Mouse (Mus musculus) heart, adult 9 months (tissue): ENCODE results near the gene Rcsd1.

Experiments used
- DNase-seq, 2 experiments: peaks; one replicate each; pipeline ENCODE4 v3.0.0; 2022; ENCODE audit warnings: low spot score in 2 of 2

The Rcsd1 gene

GRCm38 (mm10) chr1:165629975-165630374 is 79.6 kb downstream of the Rcsd1 start:
- no peak for DNase-seq

GRCm38 (mm10) chr1:165628603-165629002 is 81.0 kb downstream of the Rcsd1 start:
- no peak for DNase-seq

DNA sequence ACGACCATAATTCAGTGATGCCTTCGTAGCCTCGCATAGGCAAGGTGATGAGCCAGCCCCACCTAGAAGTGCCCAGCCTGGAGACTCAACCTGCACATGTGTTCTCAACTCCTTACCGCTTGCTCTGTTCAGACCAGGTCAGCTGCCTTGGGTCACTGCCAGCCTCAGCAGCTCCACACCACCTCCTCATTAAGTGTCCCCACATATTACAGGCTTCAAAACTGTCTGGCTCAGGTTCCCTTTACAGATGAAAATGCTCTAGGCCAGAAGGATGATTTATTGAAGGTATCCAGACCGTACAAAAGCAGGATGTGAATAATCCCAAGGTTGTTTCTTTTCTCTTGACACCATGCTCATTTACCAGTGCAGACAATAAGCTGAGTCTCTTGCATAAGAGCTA is 83.7 kb downstream of the Rcsd1 start:
- no peak for DNase-seq

DNA sequence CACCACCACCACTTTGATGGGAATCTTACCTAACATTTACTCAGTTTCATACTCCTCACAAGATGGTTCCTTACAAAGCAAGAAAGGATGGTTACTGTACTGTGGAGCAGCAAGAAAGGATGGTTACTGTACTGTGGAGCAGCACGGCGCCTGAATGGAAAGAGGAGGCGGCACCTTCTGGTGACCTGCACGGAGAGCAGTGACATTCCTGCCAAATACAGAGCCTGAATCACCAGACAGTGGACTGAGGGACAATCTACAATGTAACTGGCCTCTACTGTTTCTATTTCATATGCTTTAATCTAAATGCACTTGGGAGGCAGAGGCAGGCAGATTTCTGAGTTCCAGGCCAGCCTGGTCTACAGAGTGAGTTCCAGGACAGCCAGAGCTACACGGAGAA is 84.5 kb downstream of the Rcsd1 start:
- DNase-seq: no peak

DNA sequence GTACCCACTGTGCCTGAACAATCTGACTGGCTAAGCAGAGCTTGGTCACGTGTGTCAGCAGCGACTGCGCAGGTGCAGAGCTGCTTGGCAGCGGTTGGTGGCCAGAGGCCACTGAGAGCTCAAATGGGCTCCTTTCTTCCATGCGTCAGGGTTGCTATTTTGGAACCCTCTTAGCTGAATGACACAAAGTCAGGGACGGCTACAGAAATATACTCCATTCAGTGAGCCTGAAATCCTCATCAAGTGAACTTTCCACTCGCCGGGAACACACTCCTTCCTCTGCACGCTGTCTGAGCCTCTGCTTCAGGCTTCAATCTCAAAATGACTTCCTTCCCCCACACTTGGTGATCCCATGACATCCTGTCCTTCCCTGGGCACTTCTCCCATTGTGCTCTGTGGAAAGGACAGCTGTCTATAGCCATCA is 91.3 kb downstream of the Rcsd1 start:
- DNase-seq: peak; percentile 78 to 82

DNA sequence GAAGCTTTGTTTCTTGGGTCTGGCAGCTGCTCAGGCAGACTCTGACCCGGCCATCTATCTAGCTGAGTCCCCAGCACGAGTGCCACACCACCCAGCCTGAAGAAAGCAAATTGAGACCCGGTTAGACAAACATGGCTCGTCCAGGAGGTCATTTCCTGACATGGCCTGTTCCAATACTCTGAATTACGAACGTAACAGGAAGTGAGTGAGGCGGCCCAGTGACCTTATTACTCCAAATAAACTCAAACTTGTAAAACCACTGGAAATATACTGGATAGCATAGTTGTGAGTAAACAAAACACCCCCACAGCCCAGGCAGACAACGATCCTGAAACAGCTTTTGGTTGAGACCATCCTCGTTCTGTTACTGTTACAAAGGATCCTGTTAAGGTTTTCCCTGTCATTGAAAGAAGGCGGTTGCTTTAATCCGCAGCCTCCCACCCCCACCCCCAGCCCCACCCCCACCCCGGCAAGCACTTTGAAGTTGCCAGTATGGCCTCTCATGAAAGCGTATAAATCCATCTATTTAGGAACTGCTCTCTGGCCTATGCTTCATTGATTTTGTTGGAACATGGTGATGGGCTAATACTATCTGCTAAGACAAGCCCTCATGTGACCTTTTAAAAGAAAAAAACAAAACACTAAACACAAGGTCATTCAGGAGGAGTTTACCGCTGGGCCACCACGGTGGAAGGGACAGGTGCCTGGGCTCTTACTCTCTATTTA is 92.2 kb downstream of the Rcsd1 start:
- peak; percentile 54 to 58 for DNase-seq

DNA sequence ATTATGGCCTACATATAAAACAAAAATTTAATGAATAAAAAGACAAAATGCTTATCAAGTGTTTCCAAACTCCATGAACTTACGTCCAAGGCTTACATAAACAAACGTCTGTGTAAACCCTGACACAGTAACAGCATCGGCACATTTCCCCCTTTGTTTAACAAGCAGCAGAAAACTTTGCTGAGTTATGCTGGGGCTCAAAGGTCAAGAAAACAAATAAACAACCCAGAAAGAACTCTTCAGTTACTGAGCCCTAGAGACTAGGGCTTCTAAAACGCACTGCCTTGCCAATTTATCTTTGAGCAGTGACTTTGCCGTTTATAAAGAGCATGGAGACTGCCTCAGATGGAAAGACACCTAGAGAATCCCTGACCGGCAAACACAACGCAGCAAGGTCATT is 92.9 kb downstream of the Rcsd1 start:
- no peak for DNase-seq

- no peak for DNase-seq
Measured at GRCm38 (mm10) chr1:165614793-165615192, 94.8 kb downstream of the Rcsd1 start.

DNA sequence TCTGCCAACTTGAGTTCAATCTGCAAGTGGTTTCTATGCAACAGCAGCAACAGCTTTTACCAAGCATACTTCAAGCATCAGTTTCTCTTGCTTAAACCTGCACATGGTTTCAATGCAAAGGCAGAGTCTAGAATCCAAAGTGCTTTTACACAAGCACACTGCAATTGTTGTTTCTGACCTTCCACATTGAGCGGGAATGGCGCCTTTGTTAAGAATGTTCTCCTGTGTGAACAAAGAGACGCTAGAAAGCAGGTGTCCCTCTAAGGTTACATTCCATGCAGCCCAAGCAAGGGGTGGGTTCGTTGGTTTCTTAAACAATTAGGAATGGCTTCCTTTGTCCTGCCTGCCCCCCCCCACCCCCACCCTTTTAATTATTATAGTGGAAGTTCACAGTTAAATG is 95.6 kb downstream of the Rcsd1 start:
- no peak for DNase-seq

DNA sequence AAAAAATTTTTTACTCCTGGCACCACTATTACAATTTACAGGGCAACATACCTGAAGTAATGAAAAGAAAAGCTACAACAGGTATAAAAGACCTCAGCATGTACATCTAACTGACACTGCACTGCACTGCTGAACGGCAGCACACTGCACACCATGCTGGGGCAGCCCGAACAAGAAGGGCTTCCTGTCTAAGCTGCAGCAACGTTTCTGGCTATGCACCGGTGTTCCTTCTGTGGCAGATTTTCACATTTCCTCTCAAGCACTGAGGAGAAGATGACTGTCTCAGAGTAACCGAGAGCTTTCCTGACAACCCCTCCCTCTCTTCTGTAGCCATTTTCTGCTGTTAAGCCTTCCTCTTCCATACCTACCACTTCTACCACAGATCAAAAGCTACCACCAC is 96.8 kb downstream of the Rcsd1 start:
- no peak for DNase-seq

- DNase-seq: no peak
Measured at GRCm38 (mm10) chr1:165610321-165610999, 99.1 kb downstream of the Rcsd1 start.

DNA sequence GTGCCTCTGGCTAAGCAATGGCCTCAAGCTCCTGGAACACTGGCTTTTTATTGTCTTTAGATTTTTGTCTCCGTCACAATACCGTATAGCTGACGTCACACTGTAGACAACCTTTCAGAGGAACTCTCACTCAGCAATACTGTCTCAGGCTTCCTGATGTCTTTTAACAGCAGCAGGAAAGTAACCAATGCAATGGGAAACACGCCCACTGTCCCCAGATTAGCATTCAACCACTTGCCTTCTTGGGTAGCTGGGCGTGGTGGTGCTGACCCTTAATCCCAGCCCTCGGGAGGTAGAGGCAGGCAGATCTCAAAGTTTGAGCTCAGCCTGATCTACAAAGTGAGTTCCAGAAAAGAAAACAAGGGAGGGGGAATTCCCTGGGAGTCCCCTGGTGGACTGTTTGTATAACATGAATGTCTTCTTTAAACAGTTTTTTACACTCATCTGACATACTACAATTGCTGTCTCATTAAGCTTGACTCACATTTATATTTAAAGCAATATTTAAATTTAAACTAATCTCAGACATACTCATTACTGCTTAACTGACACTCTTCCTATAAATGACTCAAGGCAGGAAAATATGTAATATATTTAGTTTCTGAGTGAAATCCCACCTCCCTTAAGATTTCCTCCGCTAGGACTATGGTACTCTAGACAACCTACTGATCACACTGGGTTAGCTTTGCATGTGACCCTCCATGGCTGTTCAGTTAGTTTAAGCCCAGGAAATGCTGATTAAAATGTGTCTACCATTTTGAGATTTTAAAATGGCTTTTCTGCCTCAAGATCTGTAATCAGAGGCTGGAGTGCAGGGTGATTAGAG is 99.8 kb downstream of the Rcsd1 start:
- DNase-seq: no peak

GRCm38 (mm10) chr1:165608904-165609303 is 100.7 kb downstream of the Rcsd1 start:
- no peak for DNase-seq

DNA sequence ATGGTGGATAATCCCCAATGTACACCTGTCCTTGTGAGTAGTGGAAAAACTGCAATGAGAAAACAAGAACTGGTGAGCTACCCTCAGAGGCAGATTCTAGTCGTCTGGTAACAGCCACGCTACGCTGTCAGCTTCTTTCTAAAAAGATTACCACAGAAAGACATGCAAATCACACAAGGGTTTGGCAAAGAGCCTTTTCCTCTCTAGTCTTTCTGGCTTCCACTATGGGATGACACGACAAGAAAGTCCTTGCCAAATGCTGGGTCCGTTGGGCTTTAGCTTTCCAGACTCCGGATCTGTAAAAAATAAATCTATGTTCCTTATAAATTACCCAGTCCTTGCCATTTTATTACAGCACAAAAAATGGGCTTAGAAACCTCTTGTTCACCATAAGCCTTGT is 103.8 kb downstream of the Rcsd1 start:
- DNase-seq: peak in 1 of 2 experiments; percentile 44

DNA sequence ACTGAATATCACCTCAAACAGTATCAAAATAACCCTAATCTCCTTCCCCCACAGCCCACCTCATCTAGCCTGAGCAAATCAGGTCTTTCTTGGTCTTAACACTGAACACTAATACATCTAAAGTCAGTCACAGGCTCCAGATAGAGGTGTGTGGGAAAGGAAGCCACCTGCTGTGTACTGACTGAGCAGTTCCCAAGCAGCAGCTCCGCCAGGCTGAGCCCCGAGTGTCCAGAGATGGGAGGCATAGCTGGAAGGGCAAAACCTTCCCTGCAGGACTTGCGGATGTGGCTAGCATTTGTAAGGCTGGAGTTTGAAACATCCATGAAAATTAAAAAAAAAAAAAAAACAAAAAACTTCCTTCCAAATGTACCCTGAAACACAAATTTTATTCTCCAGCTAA is 104.4 kb downstream of the Rcsd1 start:
- no peak for DNase-seq

- no peak for DNase-seq
Measured at GRCm38 (mm10) chr1:165604203-165604602, 105.4 kb downstream of the Rcsd1 start.

- no peak for DNase-seq
Measured at GRCm38 (mm10) chr1:165603218-165603617, 106.3 kb downstream of the Rcsd1 start.

GRCm38 (mm10) chr1:165601775-165602280 is 107.7 kb downstream of the Rcsd1 start:
- DNase-seq: no peak
